Mouse (Mus musculus) kidney, adult 9 months (tissue): ENCODE data around the gene Vamp5.

Source experiments
- DNase-seq: peaks from one replicate; pipeline ENCODE4 v3.0.0; 2022

The Vamp5 gene

GRCm38 (mm10) chr6:72389471-72389940 lies 9.2 kb upstream of the Vamp5 start:
- no peak for DNase-seq

GRCm38 (mm10) chr6:72388791-72389329 lies 8.6 kb upstream of the Vamp5 start:
- DNase-seq: no peak

- no peak for DNase-seq
Measured at GRCm38 (mm10) chr6:72388266-72388665, 8.0 kb upstream of the Vamp5 start.

- DNase-seq: no peak
Measured at GRCm38 (mm10) chr6:72387816-72388215, 7.5 kb upstream of the Vamp5 start.

- no peak for DNase-seq
Measured at GRCm38 (mm10) chr6:72386561-72386960, 6.3 kb upstream of the Vamp5 start.

GRCm38 (mm10) chr6:72385258-72385657 lies 5.0 kb upstream of the Vamp5 start:
- DNase-seq: no peak

GRCm38 (mm10) chr6:72383952-72384351 lies 3.7 kb upstream of the Vamp5 start:
- no peak for DNase-seq

GRCm38 (mm10) chr6:72383142-72383820 lies 3.0 kb upstream of the Vamp5 start:
- DNase-seq: no peak

- no peak for DNase-seq
Measured at GRCm38 (mm10) chr6:72382494-72382893, 2.2 kb upstream of the Vamp5 start.

- DNase-seq: no peak
Measured at GRCm38 (mm10) chr6:72379377-72380130, 714 bp downstream of the Vamp5 start.

GRCm38 (mm10) chr6:72378510-72379234 lies 1.6 kb downstream of the Vamp5 start:
- DNase-seq: no peak

GRCm38 (mm10) chr6:72374820-72375563 lies 5.3 kb downstream of the Vamp5 start:
- DNase-seq: no peak

GRCm38 (mm10) chr6:72374206-72374605 lies 6.1 kb downstream of the Vamp5 start:
- DNase-seq: no peak

GRCm38 (mm10) chr6:72373184-72373583 lies 7.1 kb downstream of the Vamp5 start:
- no peak for DNase-seq

- no peak for DNase-seq
Measured at GRCm38 (mm10) chr6:72371571-72371970, 8.7 kb downstream of the Vamp5 start.

GRCm38 (mm10) chr6:72371147-72371546 lies 9.1 kb downstream of the Vamp5 start:
- DNase-seq: no peak

GRCm38 (mm10) chr6:72370091-72370490 lies 10.2 kb downstream of the Vamp5 start:
- DNase-seq: no peak

GRCm38 (mm10) chr6:72369557-72369956 lies 10.7 kb downstream of the Vamp5 start:
- no peak for DNase-seq

- no peak for DNase-seq
Measured at GRCm38 (mm10) chr6:72367460-72367974, 12.8 kb downstream of the Vamp5 start.

- DNase-seq: no peak
Measured at GRCm38 (mm10) chr6:72366844-72367443, 13.3 kb downstream of the Vamp5 start, which contains the start of gene Rnf181. Gene Rnf181, minus strand, starts transcription at chr6:72366956.

GRCm38 (mm10) chr6:72366304-72366703 lies 14.0 kb downstream of the Vamp5 start:
- DNase-seq: no peak

- peak; percentile 46 for DNase-seq
Measured at GRCm38 (mm10) chr6:72364985-72365384, 15.3 kb downstream of the Vamp5 start.
